Mouse (Mus musculus): ENCODE measurements around the gene Psen2.

Psen2 gene

GRCm38 (mm10) chr1:180263364-180263997 lies at the start of gene Psen2:
Psen2 (minus strand) TSS chr1:180263438.
- DNase-seq (ENCODE audit: low spot score): no peak

GRCm38 (mm10) chr1:180312792-180313311 lies 49.6 kb upstream of the Psen2 start:
- DNase-seq (ENCODE audit: low spot score): peak; percentile 89

GRCm38 (mm10) chr1:180312286-180312685 lies 49.0 kb upstream of the Psen2 start:
- no peak for DNase-seq (ENCODE audit: low spot score)

- no peak for DNase-seq (ENCODE audit: low spot score)
Measured at GRCm38 (mm10) chr1:180308897-180309296, 45.7 kb upstream of the Psen2 start.

- no peak for DNase-seq (ENCODE audit: low spot score)
Measured at GRCm38 (mm10) chr1:180307661-180308060, 44.4 kb upstream of the Psen2 start.

- DNase-seq (ENCODE audit: low spot score): no peak
Measured at GRCm38 (mm10) chr1:180306889-180307288, 43.7 kb upstream of the Psen2 start.

- DNase-seq (ENCODE audit: low spot score): no peak
Measured at GRCm38 (mm10) chr1:180303600-180303999, 40.4 kb upstream of the Psen2 start.

GRCm38 (mm10) chr1:180302253-180303120 lies 39.2 kb upstream of the Psen2 start:
- no peak for DNase-seq (ENCODE audit: low spot score)

GRCm38 (mm10) chr1:180300997-180301396 lies 37.8 kb upstream of the Psen2 start:
- no peak for DNase-seq (ENCODE audit: low spot score)

GRCm38 (mm10) chr1:180300292-180300691 lies 37.1 kb upstream of the Psen2 start:
- no peak for DNase-seq (ENCODE audit: low spot score)

GRCm38 (mm10) chr1:180299697-180300096 lies 36.5 kb upstream of the Psen2 start:
- no peak for DNase-seq (ENCODE audit: low spot score)

- DNase-seq (ENCODE audit: low spot score): no peak
Measured at GRCm38 (mm10) chr1:180296088-180296487, 32.9 kb upstream of the Psen2 start.

- DNase-seq (ENCODE audit: low spot score): no peak
Measured at GRCm38 (mm10) chr1:180290358-180290757, 27.1 kb upstream of the Psen2 start.

GRCm38 (mm10) chr1:180289788-180290187 lies 26.6 kb upstream of the Psen2 start:
- DNase-seq (ENCODE audit: low spot score): no peak

GRCm38 (mm10) chr1:180288872-180289468 lies 25.7 kb upstream of the Psen2 start:
- DNase-seq (ENCODE audit: low spot score): no peak

GRCm38 (mm10) chr1:180288227-180288626 lies 25.0 kb upstream of the Psen2 start:
- DNase-seq (ENCODE audit: low spot score): no peak

- no peak for DNase-seq (ENCODE audit: low spot score)
Measured at GRCm38 (mm10) chr1:180286081-180286831, 23.0 kb upstream of the Psen2 start.

GRCm38 (mm10) chr1:180283813-180284768 lies 20.9 kb upstream of the Psen2 start:
- DNase-seq (ENCODE audit: low spot score): peak; percentile 58

- no peak for DNase-seq (ENCODE audit: low spot score)
Measured at GRCm38 (mm10) chr1:180282581-180282980, 19.3 kb upstream of the Psen2 start.

GRCm38 (mm10) chr1:180279648-180280047 lies 16.4 kb upstream of the Psen2 start:
- DNase-seq (ENCODE audit: low spot score): no peak

GRCm38 (mm10) chr1:180277563-180277962 lies 14.3 kb upstream of the Psen2 start:
- DNase-seq (ENCODE audit: low spot score): no peak
